Mouse (Mus musculus) hindbrain, embryonic 15.5 days (tissue): ENCODE results near the gene Cfl1. TPM values are rescaled to one million over a fixed set of nuclear protein-coding genes. Genes with fewer than 3 reads are reported as not detected.
A peak's percentile ranks its signal among the peaks of the same experiment; 100 is the strongest.

Source experiments
- ATAC-seq: fragments of 200-750 bp; cut with Nextera tagmentation; 2 replicates; pipeline ENCODE4 v1.8.0; 2017; ENCODE audit warnings: low read depth, moderate number of reproducible peaks, moderate TSS enrichment; ENCODE audit not compliant: low FRiP score
- H3K27ac ChIP-seq: fragments of 300-500 bp; sonication (generic); replicated peaks from 2 replicates; pipeline ENCODE4 v1.5.1; 2015; ENCODE audit warnings: mild to moderate bottlenecking, inconsistent platforms
- H3K27me3 ChIP-seq: fragments of 300-500 bp; sonication (generic); 2 replicates; pipeline ENCODE4 v1.6.1; 2015; ENCODE audit warnings: control low read depth, inconsistent platforms
- H3K36me3 ChIP-seq: fragments of 300-500 bp; sonication (generic); 2 replicates; pipeline ENCODE4 v1.6.1; 2015; ENCODE audit warnings: control low read depth, inconsistent platforms
- H3K4me1 ChIP-seq: fragments of 300-500 bp; sonication (generic); replicated peaks from 2 replicates; pipeline ENCODE4 v1.6.1; 2015; ENCODE audit warnings: control low read depth, inconsistent platforms
- H3K4me2 ChIP-seq: fragments of 300-500 bp; sonication (generic); 2 replicates; pipeline ENCODE4 v1.6.1; 2015; ENCODE audit warnings: moderate library complexity, mild to moderate bottlenecking, inconsistent platforms
- H3K4me3 ChIP-seq: fragments of 300-500 bp; sonication (generic); 2 replicates; pipeline ENCODE4 v1.5.1; 2015; ENCODE audit warnings: mild to moderate bottlenecking, inconsistent platforms
- H3K9ac ChIP-seq: fragments of 300-500 bp; sonication (generic); 2 replicates; pipeline ENCODE4 v1.6.1; 2015; ENCODE audit warnings: inconsistent platforms
- H3K9me3 ChIP-seq: fragments of 300-500 bp; sonication (generic); 2 replicates; pipeline ENCODE4 v1.6.1; 2016; ENCODE audit warnings: control low read depth, inconsistent platforms
- WGBS: fragments of 180-500 bp; shearing (Covaris S2); methylation state at CpG from one replicate; pipeline ENCODE4 v1.1.7; 2015; 5-methylcytosine and 5-hydroxymethylcytosine counted together
- polyA plus RNA-seq: library from polyadenylated mRNA; unstranded; fragments of >200 nt; fragmentation: Nextera tagmentation; extraction: Ambion mirVana; gene quantifications from 2 replicates; pipeline ENCODE4 v1.2.1, GENCODE M21; 2015

The Cfl1 gene
- polyA plus RNA-seq, 1 experiment from 2014 or later = 3,538 TPM

GRCm38 (mm10) chr19:5518721-5519120 is 28.5 kb downstream of the Cfl1 start:
- Histone ChIP-seq H3K4me2 (no peak overlapping the region), H3K9ac (no peak overlapping the region), H3K4me3 (no peak overlapping the region), H3K27ac (no peak overlapping the region), H3K27me3 (no peaks in the 10 kb centered on the region), H3K4me1 (no peaks in the 10 kb centered on the region), H3K9me3 (no peaks in the 10 kb centered on the region), H3K36me3 (no peaks in the 10 kb centered on the region)
- ATAC-seq = no peak
- WGBS = 92% methylated on average over 3 of the region's 3 CpGs

GRCm38 (mm10) chr19:5525204-5525603 is 34.9 kb downstream of the Cfl1 start:
- 80% methylated on average over 5 of the region's 5 CpGs for WGBS
- Histone ChIP-seq H3K4me1 (peaks cover 9% of the 10 kb centered on the region), H3K27ac (no peak overlapping the region), H3K27me3 (no peaks in the 10 kb centered on the region), H3K36me3 (no peaks in the 10 kb centered on the region), H3K9ac (no peak overlapping the region), H3K9me3 (no peaks in the 10 kb centered on the region), H3K4me2 (no peak overlapping the region), H3K4me3 (no peak overlapping the region)
- no peak for ATAC-seq

GRCm38 (mm10) chr19:5529325-5530137 is 39.3 kb downstream of the Cfl1 start:
- 0 out of 2 replicates have a peak overlapping the region, but pooled peaks have one; percentile 42 for H3K27ac ChIP-seq
- no peaks in the 10 kb centered on the region for H3K36me3 ChIP-seq
- no peaks in the 10 kb centered on the region for H3K9me3 ChIP-seq
- peaks cover 12% of the 10 kb centered on the region for H3K4me1 ChIP-seq
- no peak overlapping the region for H3K9ac ChIP-seq
- H3K4me2 ChIP-seq = peak overlapping the region; percentile 47
- WGBS = 10% methylated on average over 20 of the region's 20 CpGs
- peak overlapping the region; percentile 16 for H3K4me3 ChIP-seq
- 0 out of 2 replicates have a peak, but pooled peaks cover 5% of the 10 kb centered on the region for H3K27me3 ChIP-seq
- ATAC-seq = peak; percentile 89

- Histone ChIP-seq H3K27ac (no peak overlapping the region), H3K27me3 (0 out of 2 replicates have a peak, but pooled peaks cover 5% of the 10 kb centered on the region), H3K36me3 (no peaks in the 10 kb centered on the region), H3K4me1 (peaks cover 12% of the 10 kb centered on the region), H3K9ac (no peak overlapping the region), H3K9me3 (no peaks in the 10 kb centered on the region), H3K4me2 (peak overlapping the region; percentile 47), H3K4me3 (no peak overlapping the region)
- no peak for ATAC-seq
- WGBS = 14% methylated on average over 7 of the region's 7 CpGs
Observed at GRCm38 (mm10) chr19:5530138-5530524, 39.9 kb downstream of the Cfl1 start.

GRCm38 (mm10) chr19:5532520-5532919 is 42.3 kb downstream of the Cfl1 start:
- H3K27me3 ChIP-seq = 0 out of 2 replicates have a peak, but pooled peaks cover 10% of the 10 kb centered on the region

GRCm38 (mm10) chr19:5538786-5539185 is 48.5 kb downstream of the Cfl1 start:
- H3K9me3 ChIP-seq = no peaks in the 10 kb centered on the region
- no peak overlapping the region for H3K4me3 ChIP-seq
- 0 out of 2 replicates have a peak, but pooled peaks cover 5% of the 10 kb centered on the region for H3K27me3 ChIP-seq
- no peaks in the 10 kb centered on the region for H3K36me3 ChIP-seq
- no peak overlapping the region for H3K9ac ChIP-seq
- WGBS = 65% methylated on average over 8 of the region's 8 CpGs
- ATAC-seq = no peak
- H3K27ac ChIP-seq = no peak overlapping the region
- no peaks in the 10 kb centered on the region for H3K4me1 ChIP-seq
- H3K4me2 ChIP-seq = no peak overlapping the region

More at GRCm38 (mm10) chr19:5532520-5532919, 42.3 kb downstream of the Cfl1 start:
- Histone ChIP-seq H3K4me2 (no peak overlapping the region), H3K36me3 (no peaks in the 10 kb centered on the region), H3K4me3 (no peak overlapping the region), H3K9ac (no peak overlapping the region), H3K9me3 (no peaks in the 10 kb centered on the region), H3K4me1 (peaks cover 12% of the 10 kb centered on the region), H3K27ac (no peak overlapping the region)
- 77% methylated on average over 8 of the region's 8 CpGs for WGBS
- ATAC-seq = no peak

- no peak for ATAC-seq
- Histone ChIP-seq H3K9me3 (no peaks in the 10 kb centered on the region), H3K4me2 (no peak overlapping the region), H3K27me3 (no peaks in the 10 kb centered on the region), H3K4me1 (no peaks in the 10 kb centered on the region), H3K36me3 (no peaks in the 10 kb centered on the region), H3K9ac (no peak overlapping the region), H3K4me3 (no peak overlapping the region), H3K27ac (no peak overlapping the region)
- WGBS = 92% methylated on average over 9 of the region's 9 CpGs
Observed at GRCm38 (mm10) chr19:5543362-5543761, 53.1 kb downstream of the Cfl1 start.

- 55% methylated on average over 11 of the region's 11 CpGs for WGBS
- Histone ChIP-seq H3K4me3 (no peak overlapping the region), H3K27me3 (no peaks in the 10 kb centered on the region), H3K4me2 (no peak overlapping the region), H3K9me3 (no peaks in the 10 kb centered on the region), H3K9ac (no peak overlapping the region), H3K4me1 (no peaks in the 10 kb centered on the region), H3K27ac (no peak overlapping the region), H3K36me3 (no peaks in the 10 kb centered on the region)
- ATAC-seq = no peak
Observed at GRCm38 (mm10) chr19:5544031-5544430, 53.8 kb downstream of the Cfl1 start.

Other genes starting within 250 kb of the Cfl1 start
- gene Pacs1, start 217.3 kb upstream of the Cfl1 start, polyA plus RNA-seq = 47.4 and 58.3 TPM in 2 replicates
- 312 and 338 TPM in 2 replicates for gene Sf3b2, start 195.0 kb upstream of the Cfl1 start, polyA plus RNA-seq
- gene Gal3st3, start 192.1 kb upstream of the Cfl1 start, polyA plus RNA-seq = 40.4 and 48.8 TPM in 2 replicates
- gene Catsper1, start 154.7 kb upstream of the Cfl1 start, polyA plus RNA-seq = not detected in 2 replicates
- 8.5 and 9.5 TPM in 2 replicates for gene Cst6, start 140.9 kb upstream of the Cfl1 start, polyA plus RNA-seq
- gene Eif1ad, start 123.7 kb upstream of the Cfl1 start, polyA plus RNA-seq = 40.7 and 43.3 TPM in 2 replicates
- gene Banf1, start 123.3 kb upstream of the Cfl1 start, polyA plus RNA-seq = 319 and 333 TPM in 2 replicates
- 68.2 and 77.1 TPM in 2 replicates for gene Sart1, start 101.8 kb upstream of the Cfl1 start, polyA plus RNA-seq
- gene Tsga10ip, start 87.9 kb upstream of the Cfl1 start, polyA plus RNA-seq = not detected in 2 replicates
- 301 and 311 TPM in 2 replicates for gene Drap1, start 65.5 kb upstream of the Cfl1 start, polyA plus RNA-seq
- gene AI837181, start 65.3 kb upstream of the Cfl1 start, polyA plus RNA-seq = 74.9 and 82.4 TPM in 2 replicates
- not detected in 2 replicates for gene Fosl1, start 42.9 kb upstream of the Cfl1 start, polyA plus RNA-seq
- gene Ccdc85b, start 32.6 kb upstream of the Cfl1 start, polyA plus RNA-seq = 12.8 and 14.0 TPM in 2 replicates
- 147 and 160 TPM in 2 replicates for gene Fibp, start 29.8 kb upstream of the Cfl1 start, polyA plus RNA-seq
- gene Ctsw, start 21.9 kb upstream of the Cfl1 start, polyA plus RNA-seq = 4.3 and 5.7 TPM in 2 replicates
- gene Efemp2, start 16.5 kb upstream of the Cfl1 start, polyA plus RNA-seq = 38.9 and 44.9 TPM in 2 replicates
- gene Mus81, start 2.1 kb upstream of the Cfl1 start, polyA plus RNA-seq = 49.2 TPM in 2 replicates
- 0.26 and 0.44 TPM in 2 replicates for gene 1700020D05Rik, start 13.3 kb downstream of the Cfl1 start, polyA plus RNA-seq
- 94.6 and 99.8 TPM in 2 replicates for gene Snx32, start 20.1 kb downstream of the Cfl1 start, polyA plus RNA-seq
- gene Ovol1, start 70.2 kb downstream of the Cfl1 start, polyA plus RNA-seq = 0.08 TPM in 1 of 2 replicates, not detected in the other
- 3.1 and 3.7 TPM in 2 replicates for gene Ap5b1, start 77.6 kb downstream of the Cfl1 start, polyA plus RNA-seq
- gene Rnaseh2c, start 111.4 kb downstream of the Cfl1 start, polyA plus RNA-seq = 66.6 and 67.4 TPM in 2 replicates
- 67.2 and 69.2 TPM in 2 replicates for gene Kat5, start 119.8 kb downstream of the Cfl1 start, polyA plus RNA-seq
- 34.4 and 37.8 TPM in 2 replicates for gene Rela, start 147.0 kb downstream of the Cfl1 start, polyA plus RNA-seq
- 17.1 and 20.1 TPM in 2 replicates for gene Sipa1, start 173.3 kb downstream of the Cfl1 start, polyA plus RNA-seq
- 12.3 and 13.4 TPM in 2 replicates for gene Map3k11, start 198.3 kb downstream of the Cfl1 start, polyA plus RNA-seq
- 23.9 and 26.7 TPM in 2 replicates for gene Pcnx3, start 198.5 kb downstream of the Cfl1 start, polyA plus RNA-seq
- gene Kcnk7, start 213.9 kb downstream of the Cfl1 start, polyA plus RNA-seq = 0.14 and 0.30 TPM in 2 replicates
- 15.5 and 19.7 TPM in 2 replicates for gene Ehbp1l1, start 235.9 kb downstream of the Cfl1 start, polyA plus RNA-seq
- gene Fam89b, start 239.2 kb downstream of the Cfl1 start, polyA plus RNA-seq = 139 and 149 TPM in 2 replicates